Mouse (Mus musculus) midbrain, embryonic 14.5 days (tissue): ENCODE measurements at regions not wholly inside any gene's neighbourhood (a gene's known extent, or its start where the extent isn't known, plus 50 kb on each side); places are given as distances from the start of the nearest gene placed in this dataset.
A peak's percentile ranks its signal among the peaks of the same experiment; 100 is the strongest.

Experiments
- ATAC-seq: fragments of 200-750 bp; cut with Nextera tagmentation; 2 replicates; pipeline ENCODE4 v1.8.0; 2017; ENCODE audit warnings: moderate number of reproducible peaks, moderate library complexity; ENCODE audit not compliant: low FRiP score, low TSS enrichment
- DNase-seq: peaks from one replicate; pipeline ENCODE4 v3.0.0-alpha.2; 2015
- H3K27ac ChIP-seq: fragments of 300-500 bp; sonication (generic); replicated peaks from 2 replicates; pipeline ENCODE4 v1.5.1; 2014; ENCODE audit warnings: mild to moderate bottlenecking, low read depth, low read length, moderate library complexity
- H3K27me3 ChIP-seq: fragments of 300-500 bp; sonication (generic); 2 replicates; pipeline ENCODE4 v1.6.1; 2014; ENCODE audit warnings: low read length, control low read depth, mixed read lengths; ENCODE audit not compliant: control insufficient read depth, insufficient read depth
- H3K36me3 ChIP-seq: fragments of 300-500 bp; sonication (generic); 2 replicates; pipeline ENCODE4 v1.6.1; 2014; ENCODE audit warnings: low read length, control low read depth; ENCODE audit not compliant: control insufficient read depth, insufficient read depth
- H3K4me1 ChIP-seq: fragments of 300-500 bp; sonication (generic); 2 replicates; pipeline ENCODE4 v1.6.1; 2014; ENCODE audit warnings: mild to moderate bottlenecking, antibody characterized with exemption, low read length, control low read depth; ENCODE audit not compliant: control insufficient read depth, insufficient read depth
- H3K4me2 ChIP-seq: fragments of 300-500 bp; sonication (generic); 2 replicates; pipeline ENCODE4 v1.6.1; 2014; ENCODE audit warnings: mild to moderate bottlenecking, low read length, moderate library complexity
- H3K4me3 ChIP-seq: fragments of 300-500 bp; sonication (generic); replicated peaks from 2 replicates; pipeline ENCODE4 v1.5.1; 2014; ENCODE audit warnings: low read depth, low read length
- H3K9ac ChIP-seq: fragments of 300-500 bp; sonication (generic); replicated peaks from 2 replicates; pipeline ENCODE4 v1.6.1; 2014; ENCODE audit warnings: mild to moderate bottlenecking, low read length, moderate library complexity
- H3K9me3 ChIP-seq: fragments of 300-500 bp; sonication (generic); 2 replicates; pipeline ENCODE4 v1.6.1; 2016; ENCODE audit warnings: low read length, control low read depth, mixed read lengths; ENCODE audit not compliant: control insufficient read depth
- whole genome bisulfite sequencing: fragments of 180-500 bp; shearing (Covaris S2); extraction: QIAGEN DNeasy Blood & Tissue Kit; methylation state at CpG from one replicate; pipeline ENCODE4 v1.1.7; 2014; 5-methylcytosine and 5-hydroxymethylcytosine counted together

DNA sequence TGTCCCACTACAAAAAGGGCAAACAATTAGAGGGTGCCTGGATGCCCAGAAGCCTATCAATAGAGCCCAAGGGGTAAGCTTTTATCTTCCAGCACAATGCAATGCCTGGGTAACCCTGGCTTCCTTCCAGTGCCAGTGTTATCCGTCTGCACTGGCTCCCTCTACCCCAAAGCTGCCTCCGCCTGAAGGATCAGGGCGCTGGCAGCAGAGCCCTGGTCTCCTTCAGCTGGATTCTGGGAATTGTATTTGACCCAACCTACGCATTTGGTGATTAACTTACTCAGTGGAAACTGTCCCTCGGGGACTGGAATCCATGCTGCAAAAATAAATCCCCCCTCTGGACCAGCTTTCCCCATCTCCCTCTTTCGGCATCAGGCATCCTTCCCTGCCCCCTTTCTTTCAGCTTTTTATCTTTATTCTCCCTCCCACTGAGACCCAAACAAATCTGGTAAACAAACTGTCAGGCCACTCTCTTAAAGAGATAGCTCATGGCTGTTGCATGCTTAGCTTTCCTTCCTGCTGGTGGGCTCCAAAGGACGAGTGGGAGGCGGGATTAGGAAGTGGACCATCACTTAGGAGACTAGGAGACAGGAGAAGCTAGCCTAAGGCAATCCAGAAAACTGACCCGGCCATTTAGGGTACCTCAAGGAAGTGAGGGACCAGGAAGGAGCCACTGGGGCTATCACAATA is 111.5 kb upstream of the Haao start:
- Histone ChIP-seq H3K27me3 (no peaks in the 10 kb centered on the region), H3K4me2 (no peak overlapping the region), H3K9me3 (no peaks in the 10 kb centered on the region), H3K4me1 (peaks cover 24% of the 10 kb centered on the region), H3K9ac (no peak overlapping the region), H3K27ac (no peak overlapping the region; the same call in 1 of the 2 replicates), H3K36me3 (no peaks in the 10 kb centered on the region), H3K4me3 (no peak overlapping the region)
- ATAC-seq (no peak), DNase-seq (peak; percentile 60)
- WGBS = 32% methylated on average over 9 of the region's 9 CpGs

DNA sequence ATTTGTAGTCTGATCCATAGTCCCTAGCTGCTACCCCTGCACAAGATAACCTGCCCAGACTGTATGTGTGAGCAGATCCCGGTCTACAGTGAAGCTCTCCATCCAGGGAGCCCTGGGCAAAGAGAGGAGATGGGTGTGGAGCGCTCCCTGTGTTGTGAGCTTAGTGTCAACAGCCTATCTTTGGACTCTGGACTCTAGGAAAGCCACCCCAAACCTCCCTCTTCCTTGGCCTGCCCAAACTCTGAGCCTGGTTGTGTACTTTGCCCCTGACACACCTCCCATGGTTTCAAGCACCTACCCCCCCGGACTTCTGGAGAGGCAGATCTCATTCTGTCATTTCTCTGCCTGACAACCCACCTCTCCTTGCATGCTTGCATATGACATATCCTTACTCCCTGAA is 110.9 kb upstream of the Haao start:
- 91% methylated on average over 3 of the region's 3 CpGs for WGBS
- no peaks in the 10 kb centered on the region for H3K9me3 ChIP-seq
- no peak overlapping the region; the same call in 1 of the 2 replicates for H3K27ac ChIP-seq
- H3K9ac ChIP-seq = no peak overlapping the region
- no peaks in the 10 kb centered on the region for H3K27me3 ChIP-seq
- no peak overlapping the region for H3K4me2 ChIP-seq
- peaks cover 30% of the 10 kb centered on the region for H3K4me1 ChIP-seq
- no peak overlapping the region for H3K4me3 ChIP-seq
- ATAC-seq (no peak), DNase-seq (no peak)
- H3K36me3 ChIP-seq = no peaks in the 10 kb centered on the region

DNA sequence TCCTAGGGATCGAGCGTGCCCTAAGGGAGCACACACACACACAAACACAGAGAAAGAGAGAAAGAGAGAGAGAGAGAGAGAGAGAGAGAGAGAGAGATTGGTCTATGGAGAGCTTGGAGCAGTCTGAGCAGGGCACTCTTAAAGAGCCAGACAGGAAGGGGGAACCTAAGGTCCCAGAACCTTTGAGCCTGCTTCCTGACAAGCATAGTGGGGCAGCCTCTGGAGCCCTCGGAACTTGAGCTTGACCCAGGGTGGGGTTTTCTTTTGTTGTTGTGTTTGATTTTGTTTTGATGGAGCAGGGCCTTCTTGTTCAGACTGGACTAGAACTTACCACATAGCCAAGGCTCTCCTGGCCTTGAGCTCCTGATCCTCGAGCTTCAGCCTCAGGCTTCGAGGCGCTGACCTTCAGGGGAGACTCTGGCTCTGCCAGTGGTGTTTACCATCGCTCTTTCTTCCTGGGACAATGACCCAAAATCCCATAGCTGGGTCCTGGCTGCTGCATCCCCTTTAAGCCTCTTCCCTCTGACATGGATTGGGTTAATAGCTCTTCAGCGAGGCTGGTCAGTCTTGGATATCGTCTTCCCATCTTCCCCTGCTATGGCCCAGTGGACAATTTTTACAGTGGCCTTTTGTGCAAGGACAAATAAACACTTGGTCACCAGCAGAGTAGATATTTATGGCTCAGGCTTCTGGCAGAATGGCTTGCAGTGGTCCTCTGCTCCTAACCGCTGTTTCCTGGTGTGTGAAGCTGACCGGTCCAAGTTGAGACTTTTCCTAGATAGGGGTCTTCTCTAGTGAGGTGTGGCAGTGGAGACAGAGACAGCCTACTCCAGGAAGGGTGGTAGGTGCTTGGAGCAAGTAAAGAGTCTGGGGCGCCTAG is 110.1 kb upstream of the Haao start:
- Histone ChIP-seq H3K36me3 (no peaks in the 10 kb centered on the region), H3K27me3 (no peaks in the 10 kb centered on the region), H3K9ac (no peak overlapping the region), H3K4me1 (peaks cover 36% of the 10 kb centered on the region), H3K27ac (no peak overlapping the region; the same call in 1 of the 2 replicates), H3K4me3 (no peak overlapping the region), H3K9me3 (no peaks in the 10 kb centered on the region), H3K4me2 (no peak overlapping the region)
- 74% methylated on average over 10 of the region's 12 CpGs for WGBS
- ATAC-seq (no peak), DNase-seq (no peak)

DNA sequence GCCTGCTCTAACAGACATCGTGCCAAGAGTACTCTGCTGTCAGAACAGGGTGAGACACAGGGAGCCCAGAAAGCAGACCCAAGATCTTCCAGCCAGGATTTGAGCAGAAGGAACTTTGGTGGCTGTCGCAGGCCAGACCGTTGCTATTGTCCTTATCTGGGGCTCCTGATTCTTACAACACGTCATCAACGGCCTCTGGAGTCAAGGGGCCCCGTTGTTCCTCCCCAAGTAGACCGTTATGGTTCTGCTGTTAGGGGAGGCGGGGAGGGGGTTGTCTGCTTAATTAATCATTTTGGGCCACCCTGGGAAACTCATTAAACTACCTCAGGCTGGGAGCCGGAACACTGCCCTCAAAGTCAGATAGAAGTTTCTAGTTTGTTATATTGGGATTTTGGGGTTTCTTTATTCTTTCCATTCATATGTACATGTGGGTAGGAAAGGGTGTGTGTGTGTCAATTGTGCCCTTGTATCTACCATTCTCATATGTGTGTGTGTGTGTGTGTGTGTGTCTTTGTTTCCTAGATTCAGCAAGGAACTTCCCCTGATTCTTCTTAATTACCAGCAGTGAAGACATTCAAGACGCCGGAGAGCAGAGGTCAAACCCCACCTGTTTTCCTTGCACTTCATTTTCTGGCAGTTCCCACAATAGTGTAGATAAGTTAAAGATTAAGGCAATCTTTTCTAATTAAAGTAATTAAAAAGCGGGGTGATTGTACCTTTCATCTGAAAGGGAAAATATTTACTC is 109.2 kb upstream of the Haao start:
- Histone ChIP-seq H3K36me3 (no peaks in the 10 kb centered on the region), H3K27ac (no peak overlapping the region), H3K9ac (no peak overlapping the region), H3K4me2 (no peak overlapping the region), H3K27me3 (no peaks in the 10 kb centered on the region), H3K9me3 (no peaks in the 10 kb centered on the region), H3K4me1 (peaks cover 36% of the 10 kb centered on the region), H3K4me3 (no peak overlapping the region)
- 73% methylated on average over 12 of the region's 12 CpGs for WGBS
- DNase-seq = no peak
- ATAC-seq = no peak

DNA sequence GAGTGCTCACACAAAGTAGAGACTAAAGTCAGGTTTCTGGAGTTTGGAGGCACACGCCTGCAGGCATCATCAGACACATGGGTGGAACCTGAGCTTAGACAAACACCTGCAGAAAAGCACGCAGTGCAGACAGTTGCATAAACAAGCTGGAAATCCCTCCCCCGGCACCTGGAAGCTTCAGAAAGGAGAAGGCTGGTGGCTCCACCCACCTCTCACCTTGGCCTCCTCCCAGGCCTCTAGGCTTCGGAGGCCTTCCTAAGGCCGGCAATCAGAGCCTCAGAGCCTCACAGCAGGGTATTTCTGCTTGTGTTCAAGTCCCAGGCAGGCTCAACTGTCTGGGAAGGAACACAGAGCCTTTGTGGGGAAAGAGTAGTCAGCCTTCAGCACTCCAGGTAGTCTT is 108.2 kb upstream of the Haao start:
- no peak overlapping the region for H3K9ac ChIP-seq
- ATAC-seq = no peak
- H3K4me1 ChIP-seq = peaks cover 36% of the 10 kb centered on the region
- DNase-seq = no peak
- no peaks in the 10 kb centered on the region for H3K27me3 ChIP-seq
- H3K36me3 ChIP-seq = no peaks in the 10 kb centered on the region
- H3K4me3 ChIP-seq = no peak overlapping the region
- no peak overlapping the region for H3K27ac ChIP-seq
- no peaks in the 10 kb centered on the region for H3K9me3 ChIP-seq
- H3K4me2 ChIP-seq = no peak overlapping the region
- 66% methylated on average over 5 of the region's 5 CpGs for WGBS

DNA sequence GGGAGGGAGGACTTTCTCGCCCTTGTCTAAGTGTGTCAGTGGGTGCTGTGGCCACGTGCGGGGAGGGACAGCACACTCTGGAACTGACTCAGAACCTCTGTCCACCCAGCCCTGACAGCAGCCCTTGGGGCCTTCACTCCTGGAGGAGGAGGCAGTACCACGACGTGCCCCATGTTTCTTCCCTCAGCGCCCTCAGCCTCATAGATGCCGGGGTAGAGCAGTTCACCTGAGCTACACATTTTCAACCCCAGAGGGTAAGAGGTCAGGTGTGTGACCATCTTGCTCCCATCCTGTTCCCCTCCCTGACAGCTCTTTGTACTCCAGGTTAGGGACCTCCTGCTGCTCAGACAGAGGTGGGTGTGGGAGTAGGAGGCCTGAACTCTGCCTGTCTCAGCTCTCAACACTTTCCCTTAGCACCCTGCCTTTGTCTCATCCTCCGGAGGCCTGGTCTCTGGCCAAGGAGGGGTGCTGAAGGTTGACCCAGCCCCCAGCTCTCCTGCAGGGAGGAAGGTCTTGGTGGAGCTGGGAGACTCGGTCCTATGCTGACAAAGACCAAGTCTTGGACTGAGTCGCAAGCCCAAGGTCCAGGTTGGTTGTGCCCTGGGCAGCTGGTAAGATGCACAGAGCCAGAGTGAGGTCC is 107.4 kb upstream of the Haao start:
- Histone ChIP-seq H3K4me1 (peaks cover 34% of the 10 kb centered on the region), H3K36me3 (no peaks in the 10 kb centered on the region), H3K4me2 (no peak overlapping the region), H3K27ac (peak overlapping the region; percentile 86), H3K4me3 (no peak overlapping the region), H3K9me3 (no peaks in the 10 kb centered on the region), H3K27me3 (no peaks in the 10 kb centered on the region), H3K9ac (no peak overlapping the region)
- ATAC-seq (no peak), DNase-seq (no peak)
- WGBS = 66% methylated on average over 10 of the region's 10 CpGs

DNA sequence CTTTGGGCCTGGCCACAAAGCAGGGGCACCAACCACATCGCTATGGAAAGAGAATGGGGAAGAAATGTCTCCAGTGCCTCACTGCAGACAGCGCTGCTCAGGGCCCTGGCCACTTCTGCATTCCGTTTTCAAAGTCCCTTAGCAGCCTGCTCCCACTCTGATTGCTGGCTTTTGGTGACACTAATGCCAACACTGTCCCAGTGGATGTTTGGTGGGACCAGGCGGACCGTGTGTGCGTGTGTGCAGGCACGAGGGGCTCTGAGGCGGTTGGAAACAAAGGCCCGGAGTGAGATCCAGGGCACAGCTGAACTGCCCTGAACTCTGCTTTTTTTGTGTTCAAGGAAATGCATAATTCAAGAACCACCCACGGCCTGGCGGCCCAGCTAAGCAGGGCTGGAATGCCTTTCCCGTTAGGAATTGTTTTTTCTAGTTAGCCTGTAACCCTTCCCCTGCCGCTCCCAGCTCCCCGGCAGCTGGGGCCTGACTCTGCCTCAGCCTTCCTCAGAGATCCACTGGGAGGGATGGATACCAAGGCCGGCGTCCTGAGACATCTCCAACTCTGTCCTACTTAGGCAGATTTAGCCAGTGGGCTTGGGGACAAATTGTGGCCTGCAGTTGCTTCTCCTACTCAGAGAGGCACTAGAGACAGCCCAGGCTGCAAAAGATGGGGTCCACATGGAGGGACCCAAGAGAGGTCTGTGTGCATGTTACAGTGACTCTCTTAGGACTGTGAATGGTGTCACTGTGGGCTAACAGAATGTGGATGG is 106.7 kb upstream of the Haao start:
- Histone ChIP-seq H3K4me3 (no peak overlapping the region), H3K27ac (peak overlapping the region; percentile 86), H3K36me3 (no peaks in the 10 kb centered on the region), H3K4me2 (no peak overlapping the region), H3K27me3 (no peaks in the 10 kb centered on the region), H3K4me1 (peaks cover 33% of the 10 kb centered on the region), H3K9ac (0 out of 2 replicates have a peak overlapping the region, but pooled peaks have one; percentile 0), H3K9me3 (no peaks in the 10 kb centered on the region)
- peak; percentile 76 for ATAC-seq
- peak; percentile 79 for DNase-seq
- whole genome bisulfite sequencing = 2% methylated on average over 16 of the region's 16 CpGs

DNA sequence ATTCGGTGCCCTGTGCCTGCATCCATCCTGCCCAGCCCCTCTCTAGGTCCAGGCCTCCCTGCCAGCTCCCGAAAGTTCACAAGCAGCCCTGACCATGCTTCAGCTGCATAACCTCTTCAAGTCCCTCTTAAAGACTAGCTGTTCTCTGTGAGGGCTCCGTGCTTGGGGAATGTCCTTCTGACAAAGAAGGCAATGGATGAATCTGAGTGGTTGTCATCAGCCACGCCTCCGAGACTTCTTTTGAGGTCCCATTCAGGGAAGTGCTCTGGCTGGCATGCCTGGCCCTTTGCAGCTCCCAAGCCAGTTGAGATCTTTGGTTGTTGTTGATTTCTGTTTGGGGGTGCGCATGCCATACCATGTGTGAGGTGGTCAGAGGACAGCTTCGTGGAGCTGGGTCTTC is 105.9 kb upstream of the Haao start:
- ATAC-seq (no peak), DNase-seq (no peak)
- no peaks in the 10 kb centered on the region for H3K36me3 ChIP-seq
- no peaks in the 10 kb centered on the region for H3K27me3 ChIP-seq
- H3K4me1 ChIP-seq = peaks cover 27% of the 10 kb centered on the region
- no peaks in the 10 kb centered on the region for H3K9me3 ChIP-seq
- peak overlapping the region; percentile 86 for H3K27ac ChIP-seq
- H3K4me2 ChIP-seq = no peak overlapping the region
- no peak overlapping the region for H3K9ac ChIP-seq
- H3K4me3 ChIP-seq = no peak overlapping the region
- WGBS = 46% methylated on average over 7 of the region's 7 CpGs
